Mouse (Mus musculus) ES-E14 (cell line): ENCODE data around the gene Rbm19. TPM values are rescaled to one million over a fixed set of nuclear protein-coding genes. Genes with fewer than 3 reads are reported as not detected.

Experiments
- DNase-seq: peaks from one replicate; pipeline ENCODE4 v3.0.0-alpha.2; 2013; ENCODE audit warnings: low read depth, low spot score
- H3K27ac ChIP-seq: 2 replicates; pipeline ENCODE4 v1.5.1; 2012; ENCODE audit warnings: low read depth, mild to moderate bottlenecking, low read length, moderate library complexity, mixed read lengths; ENCODE audit not compliant: poor library complexity, insufficient read depth, severe bottlenecking
- H3K36me3 ChIP-seq: 2 replicates; pipeline ENCODE4 v1.6.1; 2012; ENCODE audit warnings: mild to moderate bottlenecking, low read length, moderate library complexity, mixed read lengths; ENCODE audit not compliant: control insufficient read depth, poor library complexity, insufficient read depth, severe bottlenecking
- H3K4me1 ChIP-seq, 2 experiments: fragments of 150-350 bp in 1 of 2; sonication (generic) in 1 of 2; 2 replicates each; pipeline ENCODE4 v1.6.1; 2012; ENCODE audit warnings: low read length in 2 of 2, mild to moderate bottlenecking in 1 of 2, mixed read lengths in 1 of 2; ENCODE audit not compliant: control insufficient read depth in 2 of 2, insufficient read depth in 2 of 2, poor library complexity in 1 of 2
- H3K4me3 ChIP-seq, 2 experiments: fragments of 150-350 bp in 1 of 2; sonication (generic) in 1 of 2; 2 replicates each; pipeline ENCODE4 v1.5.1; 2012; ENCODE audit warnings: low read length in 2 of 2, low read depth in 1 of 2, mild to moderate bottlenecking in 1 of 2, mixed read lengths in 1 of 2; ENCODE audit not compliant: insufficient read depth in 1 of 2, poor library complexity in 1 of 2, severe bottlenecking in 1 of 2
- H3K9ac ChIP-seq: 2 replicates; pipeline ENCODE4 v1.6.1; 2012; ENCODE audit warnings: low read depth, mild to moderate bottlenecking, low read length, mixed read lengths; ENCODE audit not compliant: poor library complexity, insufficient read depth, severe bottlenecking
- H3K9me3 ChIP-seq: fragments of 150-350 bp; sonication (generic); 2 replicates; pipeline ENCODE4 v1.6.1; 2012; ENCODE audit warnings: low read depth, mild to moderate bottlenecking, low read length; ENCODE audit not compliant: control insufficient read depth, insufficient read depth
- CHD2 ChIP-seq: IDR thresholded peaks from 2 replicates; pipeline ENCODE4 v1.6.1; 2014; ENCODE audit warnings: mild to moderate bottlenecking, low read depth, low read length, inconsistent platforms
- HCFC1 ChIP-seq: IDR thresholded peaks from 2 replicates; pipeline ENCODE4 v1.6.1; 2012; ENCODE audit warnings: low read length, inconsistent platforms, borderline replicate concordance; ENCODE audit not compliant: insufficient read depth
- MAFK ChIP-seq: IDR thresholded peaks from 2 replicates; pipeline ENCODE4 v1.6.1; 2014; ENCODE audit warnings: mild to moderate bottlenecking, low read depth, low read length, inconsistent platforms; ENCODE audit not compliant: insufficient read depth
- ZC3H11A ChIP-seq: IDR thresholded peaks from 2 replicates; pipeline ENCODE4 v1.6.1; 2012; ENCODE audit warnings: low read depth, mild to moderate bottlenecking, inconsistent platforms, low read length, borderline replicate concordance
- ZNF384 ChIP-seq: IDR thresholded peaks from 2 replicates; pipeline ENCODE4 v1.6.1; 2012; ENCODE audit warnings: low read depth, low read length, inconsistent platforms
- in situ Hi-C, 2 experiments: fragments of 600-800 bp; cut with MboI; formaldehyde crosslinking; loops; one replicate each; pipeline ENCODE4 v1.15.1; 2025; ENCODE audit warnings: low sequenced_read_pairs in 2 of 2, inconsistent platforms in 1 of 2; ENCODE audit not compliant: unreplicated experiment in 2 of 2
- total RNA-seq: library from RNA; depleted of rRNA; stranded (reverse); fragments of 300-350 nt; gene quantifications from 2 replicates; pipeline ENCODE4 v1.2.3, GENCODE M21; 2012

The Rbm19 gene
- total RNA-seq, 1 experiment, result 67.6 TPM

DNA sequence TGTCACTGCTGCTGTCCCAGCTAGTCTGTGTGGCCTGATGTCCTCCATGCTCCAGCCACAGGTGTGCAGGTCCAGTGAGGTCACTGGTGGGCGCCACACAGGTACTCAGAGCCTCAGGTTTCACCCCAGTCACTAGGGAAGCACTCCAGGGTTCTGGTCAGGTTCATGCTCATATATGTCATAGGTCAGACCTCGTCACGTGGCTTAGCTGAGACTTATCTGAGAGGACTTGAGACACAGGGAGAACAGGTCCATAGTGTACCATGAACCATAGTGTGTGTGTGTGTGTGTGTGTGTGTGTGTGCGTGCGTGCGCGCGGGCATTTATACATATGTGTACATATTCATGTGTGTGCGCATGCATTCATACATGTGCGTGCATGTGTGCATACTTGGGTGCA is 46.4 kb downstream of the Rbm19 start:
- TF ChIP-seq ZC3H11A (no peak), CHD2 (no peak), ZNF384 (no peak), HCFC1 (no peak), MAFK (no peak)
- Histone ChIP-seq H3K9me3 (no peaks in the 10 kb centered on the region), H3K4me1 (peaks cover 1 to 10% of the 10 kb centered on the region in 2 experiments; a peak in 1 of 4 replicates), H3K36me3 (peaks cover 16% of the 10 kb centered on the region; the same call in 1 of the 2 replicates), H3K27ac (no peak overlapping the region), H3K9ac (no peak overlapping the region), H3K4me3 (no peak overlapping the region)
- DNase-seq, result no peak
- in situ Hi-C loops, result no loop called here

DNA sequence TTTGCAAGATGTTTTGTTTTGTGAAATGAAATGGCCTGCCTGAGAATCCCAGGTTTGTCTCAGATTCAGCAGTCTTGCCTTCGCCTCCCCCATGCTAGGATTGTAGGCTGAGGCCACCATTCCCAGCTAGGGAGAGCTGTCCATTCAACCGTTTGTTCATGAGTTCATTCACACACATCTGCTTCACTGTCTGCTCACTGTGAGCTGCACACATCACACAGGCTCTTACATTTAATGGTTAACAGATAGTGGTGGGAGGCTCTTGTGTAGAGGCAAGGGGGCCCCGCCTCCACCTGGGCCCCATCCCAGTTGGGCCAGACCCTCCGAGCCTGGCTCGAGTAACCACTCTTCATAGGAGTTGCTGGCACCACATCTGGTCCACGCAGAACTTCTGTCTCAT is 47.2 kb downstream of the Rbm19 start:
- TF ChIP-seq CHD2 (no peak), MAFK (no peak), HCFC1 (no peak), ZNF384 (no peak), ZC3H11A (no peak)
- peaks cover 1 to 10% of the 10 kb centered on the region in 2 experiments; a peak in 1 of 4 replicates for H3K4me1 ChIP-seq
- in situ Hi-C loops, result no loop called here
- H3K9me3 ChIP-seq, result no peaks in the 10 kb centered on the region
- no peak overlapping the region for H3K4me3 ChIP-seq
- no peak overlapping the region for H3K9ac ChIP-seq
- H3K27ac ChIP-seq, result no peak overlapping the region
- DNase-seq, result no peak
- H3K36me3 ChIP-seq, result peaks cover 14% of the 10 kb centered on the region; the same call in 1 of the 2 replicates

DNA sequence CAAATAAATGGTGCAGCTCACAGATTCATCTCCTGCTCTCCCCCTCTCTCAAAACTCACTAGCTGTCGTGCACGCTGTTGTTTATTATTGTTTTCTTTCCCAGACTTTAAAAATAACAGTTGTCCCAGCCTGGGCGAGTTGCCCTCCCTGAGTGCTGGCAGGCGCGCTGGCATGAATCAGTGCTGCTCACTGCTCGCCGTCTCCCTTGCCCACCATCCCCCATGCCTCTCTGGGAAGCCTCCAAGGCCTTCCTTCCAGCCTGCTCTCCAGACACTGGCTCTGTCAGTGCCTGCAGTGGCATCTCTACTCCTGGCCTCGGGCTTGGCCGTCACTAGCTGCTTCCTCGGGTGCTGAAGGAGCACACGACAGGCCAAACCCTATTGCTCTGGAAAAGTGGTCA is 48.2 kb downstream of the Rbm19 start:
- no peak overlapping the region for H3K9ac ChIP-seq
- H3K27ac ChIP-seq, result no peak overlapping the region
- TF ChIP-seq ZNF384 (no peak), MAFK (no peak), ZC3H11A (no peak)
- no peaks in the 10 kb centered on the region for H3K9me3 ChIP-seq
- peaks cover 12% of the 10 kb centered on the region; the same call in 1 of the 2 replicates for H3K36me3 ChIP-seq
- H3K4me3 ChIP-seq, result no peak overlapping the region
- no peak for DNase-seq
- in situ Hi-C loops, result no loop called here
- peaks cover 1 to 10% of the 10 kb centered on the region in 2 experiments; a peak in 1 of 4 replicates for H3K4me1 ChIP-seq

DNA sequence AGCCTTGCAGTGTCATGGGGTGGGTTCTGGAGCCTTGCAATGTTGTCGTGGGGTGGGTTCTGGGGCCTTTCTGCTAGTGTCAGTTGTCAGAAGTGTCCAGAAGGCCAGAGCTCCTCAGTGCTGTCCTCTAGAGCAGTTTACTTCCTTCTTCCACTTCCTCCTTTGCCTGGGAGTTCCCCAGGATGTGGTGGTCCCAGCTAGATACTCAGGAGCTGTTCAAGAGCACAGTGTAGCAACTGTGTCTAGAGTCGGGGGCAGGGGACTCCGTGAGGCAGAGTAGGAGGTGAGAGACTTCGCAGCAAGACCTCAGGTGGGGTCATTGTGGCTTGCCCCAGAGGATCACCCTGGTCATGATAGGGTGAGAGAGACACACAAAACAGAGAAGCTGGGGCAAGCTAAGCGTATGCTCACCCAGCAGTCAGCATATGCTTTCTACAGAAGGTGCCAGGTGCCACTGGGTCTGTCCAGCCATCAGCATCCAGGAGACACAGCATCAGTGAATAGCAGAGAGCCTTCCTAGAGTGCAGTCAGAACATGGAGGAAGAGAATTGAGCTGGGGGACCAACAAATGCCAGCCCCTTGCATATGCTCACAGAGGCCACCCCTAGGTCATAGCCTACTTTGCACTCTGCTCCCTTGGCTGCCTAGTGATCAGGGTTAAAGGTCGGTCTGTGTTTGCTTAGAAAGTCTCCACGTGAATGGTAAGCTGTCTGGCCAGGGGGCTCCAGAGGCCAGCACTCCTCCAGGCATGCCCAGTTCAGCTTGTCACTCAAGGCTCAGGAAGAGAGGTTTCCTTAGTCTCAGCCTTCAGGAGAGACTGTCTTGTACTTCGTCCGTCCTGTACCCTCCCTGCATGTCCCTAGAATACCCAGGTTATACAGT is 49.0 kb downstream of the Rbm19 start:
- in situ Hi-C loops, result no loop called here
- no peak for TF ChIP-seq ZNF384
- TF ChIP-seq MAFK, result no peak
- peaks cover 1 to 10% of the 10 kb centered on the region in 2 experiments; a peak in 1 of 4 replicates for H3K4me1 ChIP-seq
- no peak for DNase-seq
- H3K9ac ChIP-seq, result no peak overlapping the region
- no peak overlapping the region for H3K27ac ChIP-seq
- H3K36me3 ChIP-seq, result peaks cover 9% of the 10 kb centered on the region; the same call in 1 of the 2 replicates
- H3K9me3 ChIP-seq, result no peaks in the 10 kb centered on the region
- no peak overlapping the region for H3K4me3 ChIP-seq
